Mouse (Mus musculus) midbrain, embryonic 15.5 days (tissue): ENCODE data around the gene Rgl1. TPM values are rescaled to one million over a fixed set of nuclear protein-coding genes. Genes with fewer than 3 reads are reported as not detected.
A peak's percentile ranks its signal among the peaks of the same experiment; 100 is the strongest.

Source experiments
- ATAC-seq: fragments of 200-750 bp; cut with Nextera tagmentation; replicated peaks from 2 replicates; pipeline ENCODE4 v1.8.0; 2017; ENCODE audit warnings: moderate TSS enrichment
- H3K27ac ChIP-seq: fragments of 300-500 bp; sonication (generic); 2 replicates; pipeline ENCODE4 v1.5.1; 2015; ENCODE audit warnings: mild to moderate bottlenecking, inconsistent platforms
- H3K27me3 ChIP-seq: fragments of 300-500 bp; sonication (generic); replicated peaks from 2 replicates; pipeline ENCODE4 v1.6.1; 2015; ENCODE audit warnings: inconsistent platforms
- H3K36me3 ChIP-seq: fragments of 300-500 bp; sonication (generic); replicated peaks from 2 replicates; pipeline ENCODE4 v1.6.1; 2015; ENCODE audit warnings: inconsistent platforms
- H3K4me1 ChIP-seq: fragments of 300-500 bp; sonication (generic); 2 replicates; pipeline ENCODE4 v1.6.1; 2015; ENCODE audit warnings: inconsistent platforms
- H3K4me2 ChIP-seq: fragments of 300-500 bp; sonication (generic); 2 replicates; pipeline ENCODE4 v1.6.1; 2015; ENCODE audit warnings: inconsistent platforms, mild to moderate bottlenecking, moderate library complexity
- H3K4me3 ChIP-seq: fragments of 300-500 bp; sonication (generic); 2 replicates; pipeline ENCODE4 v1.5.1; 2015; ENCODE audit warnings: mild to moderate bottlenecking, inconsistent platforms
- H3K9ac ChIP-seq: fragments of 300-500 bp; sonication (generic); 2 replicates; pipeline ENCODE4 v1.6.1; 2015; ENCODE audit warnings: mild to moderate bottlenecking, inconsistent platforms
- H3K9me3 ChIP-seq: fragments of 300-500 bp; sonication (generic); 2 replicates; pipeline ENCODE4 v1.6.1; 2016; ENCODE audit warnings: inconsistent platforms
- WGBS: fragments of 180-500 bp; shearing (Covaris S2); methylation state at CpG from one replicate; pipeline ENCODE4 v1.1.7; 2015; ENCODE audit warnings: mixed read lengths; 5-methylcytosine and 5-hydroxymethylcytosine counted together
- polyA plus RNA-seq: library from polyadenylated mRNA; unstranded; fragments of >200 nt; fragmentation: Nextera tagmentation; extraction: Ambion mirVana; gene quantifications from 2 replicates; pipeline ENCODE4 v1.2.1, GENCODE M21; 2015

The Rgl1 gene
- polyA plus RNA-seq, 1 experiment from 2014 or later, result 14.9 TPM

GRCm38 (mm10) chr1:152490842-152491241 is 275.3 kb downstream of the Rgl1 start:
- Histone ChIP-seq H3K9me3 (no peaks in the 10 kb centered on the region), H3K4me1 (no peaks in the 10 kb centered on the region), H3K4me3 (no peak overlapping the region), H3K36me3 (no peaks in the 10 kb centered on the region), H3K9ac (no peak overlapping the region), H3K27ac (no peak overlapping the region), H3K27me3 (no peaks in the 10 kb centered on the region), H3K4me2 (no peak overlapping the region)
- no peak for ATAC-seq
- WGBS, result 87% methylated on average over 1 of the region's 1 CpGs

- Histone ChIP-seq H3K36me3 (no peaks in the 10 kb centered on the region), H3K4me3 (no peak overlapping the region), H3K27ac (no peak overlapping the region), H3K9ac (no peak overlapping the region), H3K27me3 (no peaks in the 10 kb centered on the region), H3K4me1 (no peaks in the 10 kb centered on the region), H3K9me3 (no peaks in the 10 kb centered on the region), H3K4me2 (no peak overlapping the region)
- ATAC-seq, result no peak
- WGBS, result 86% methylated on average over 4 of the region's 4 CpGs
Measured at GRCm38 (mm10) chr1:152476126-152476525, 290.0 kb downstream of the Rgl1 start.

- H3K36me3 ChIP-seq, result no peaks in the 10 kb centered on the region
- no peaks in the 10 kb centered on the region for H3K27me3 ChIP-seq
- peaks cover 8% of the 10 kb centered on the region for H3K4me1 ChIP-seq
- WGBS, result 23% methylated on average over 9 of the region's 9 CpGs
- peak; percentile 82 for ATAC-seq
- H3K27ac ChIP-seq, result peak overlapping the region; percentile 71
- H3K4me3 ChIP-seq, result no peak overlapping the region
- 0 out of 2 replicates have a peak overlapping the region, but pooled peaks have one; percentile 9 for H3K4me2 ChIP-seq
- H3K9ac ChIP-seq, result no peak overlapping the region
- no peaks in the 10 kb centered on the region for H3K9me3 ChIP-seq
Measured at GRCm38 (mm10) chr1:152468443-152468842, 297.7 kb downstream of the Rgl1 start.

Other genes starting within 250 kb of the Rgl1 start
- gene Apobec4, start 15.8 kb downstream of the Rgl1 start, polyA plus RNA-seq, result 0.24 TPM in 1 of 2 replicates, not detected in the other
- gene Arpc5, start 191 bp upstream of the Rgl1 start, polyA plus RNA-seq, result 333 and 344 TPM in 2 replicates
- gene Ncf2, start 33.8 kb upstream of the Rgl1 start, polyA plus RNA-seq, result 2.2 and 2.6 TPM in 2 replicates
- gene Smg7, start 136.3 kb upstream of the Rgl1 start, polyA plus RNA-seq, result 33.7 and 37.2 TPM in 2 replicates
- gene Nmnat2, start 188.6 kb upstream of the Rgl1 start, polyA plus RNA-seq, result 95.1 and 98.5 TPM in 2 replicates